Mouse (Mus musculus) embryonic facial prominence, embryonic 13.5 days (tissue): Measurements from ENCODE around the gene Inha. TPM values are rescaled to one million over a fixed set of nuclear protein-coding genes. Genes with fewer than 3 reads are reported as not detected.

ENCODE experiments used
- ATAC-seq: fragments of 200-750 bp; cut with Nextera tagmentation; 2 replicates; pipeline ENCODE4 v1.8.0; 2017; ENCODE audit warnings: low read depth; ENCODE audit not compliant: insufficient number of reproducible peaks, insufficient read depth, low FRiP score, low TSS enrichment
- H3K27ac ChIP-seq: fragments of 300-500 bp; sonication (generic); 2 replicates; pipeline ENCODE4 v1.5.1; 2015; ENCODE audit warnings: moderate library complexity, mild to moderate bottlenecking, inconsistent platforms
- H3K27me3 ChIP-seq: fragments of 300-500 bp; sonication (generic); 2 replicates; pipeline ENCODE4 v1.6.1; 2015; ENCODE audit warnings: mild to moderate bottlenecking, inconsistent platforms
- H3K36me3 ChIP-seq: fragments of 300-500 bp; sonication (generic); 2 replicates; pipeline ENCODE4 v1.6.1; 2015; ENCODE audit warnings: mild to moderate bottlenecking, inconsistent platforms
- H3K4me1 ChIP-seq: fragments of 300-500 bp; sonication (generic); 2 replicates; pipeline ENCODE4 v1.6.1; 2015; ENCODE audit warnings: inconsistent platforms
- H3K4me2 ChIP-seq: fragments of 300-500 bp; sonication (generic); 2 replicates; pipeline ENCODE4 v1.6.1; 2015; ENCODE audit warnings: moderate library complexity, mild to moderate bottlenecking, inconsistent platforms
- H3K4me3 ChIP-seq: fragments of 300-500 bp; sonication (generic); 2 replicates; pipeline ENCODE4 v1.5.1; 2015; ENCODE audit warnings: mild to moderate bottlenecking, inconsistent platforms
- H3K9ac ChIP-seq: fragments of 300-500 bp; sonication (generic); 2 replicates; pipeline ENCODE4 v1.6.1; 2015; ENCODE audit warnings: mild to moderate bottlenecking, inconsistent platforms
- H3K9me3 ChIP-seq: fragments of 300-500 bp; sonication (generic); 2 replicates; pipeline ENCODE4 v1.6.1; 2016; ENCODE audit warnings: inconsistent platforms
- WGBS: fragments of 180-500 bp; shearing (Covaris S2); methylation state at CpG from one replicate; pipeline ENCODE4 v1.1.7; 2015; ENCODE audit warnings: mixed read lengths; 5-methylcytosine and 5-hydroxymethylcytosine counted together
- polyA plus RNA-seq: library from polyadenylated mRNA; unstranded; fragments of >200 nt; fragmentation: Nextera tagmentation; extraction: Ambion mirVana; gene quantifications from 2 replicates; pipeline ENCODE4 v1.2.1, GENCODE M21; 2015

The Inha gene
- polyA plus RNA-seq, 1 experiment from 2014 or later: 13.2 TPM

DNA sequence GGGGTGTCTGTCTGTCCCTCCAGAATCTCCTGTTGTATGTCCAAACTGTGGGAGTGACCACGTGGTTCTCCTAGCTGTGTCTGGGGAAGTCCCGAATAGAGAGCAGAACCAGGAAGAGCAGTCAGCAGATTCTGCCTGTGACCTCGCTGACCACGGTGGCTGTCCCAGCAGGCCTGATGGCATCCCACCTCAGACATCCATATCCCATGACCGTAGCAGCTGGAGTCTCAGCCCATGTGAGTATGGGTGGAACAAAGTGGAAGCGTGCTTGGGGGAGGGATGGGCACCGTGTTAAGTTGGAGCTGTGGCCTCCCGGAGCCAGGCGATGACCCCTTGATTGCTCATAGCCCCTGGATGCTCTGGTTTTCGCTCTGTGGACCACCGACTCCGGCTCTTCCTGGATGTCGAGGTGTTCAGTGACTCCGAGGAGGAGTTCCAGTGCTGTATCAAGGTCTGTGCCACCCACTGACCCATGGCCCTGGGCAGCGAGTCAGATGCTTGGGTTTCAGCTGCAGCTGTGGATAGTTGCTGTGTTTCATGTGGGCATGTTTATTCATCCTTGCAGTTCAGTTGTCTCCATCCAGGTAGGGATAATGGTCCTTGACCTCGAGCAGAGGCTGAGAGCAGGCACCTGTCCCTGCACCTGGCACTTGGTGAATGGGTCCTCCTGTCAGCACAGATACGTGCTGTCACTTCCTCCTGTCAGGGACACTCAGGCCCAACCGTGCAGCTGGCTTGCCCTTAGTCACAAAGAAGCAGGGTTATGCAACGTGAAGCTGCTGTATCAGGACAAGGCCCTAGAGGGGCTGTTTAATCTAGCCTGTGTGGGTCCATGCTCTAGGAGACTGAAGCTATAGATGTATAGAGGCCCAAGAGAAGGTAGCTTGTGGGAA is 25.6 kb downstream of the Inha start:
- WGBS: 89% methylated on average over 19 of the region's 19 CpGs
- Histone ChIP-seq H3K27me3 (no peaks in the 10 kb centered on the region), H3K9ac (no peak overlapping the region), H3K27ac (no peak overlapping the region), H3K36me3 (peaks cover 81% of the 10 kb centered on the region), H3K4me1 (no peaks in the 10 kb centered on the region), H3K9me3 (no peaks in the 10 kb centered on the region), H3K4me3 (no peak overlapping the region), H3K4me2 (no peak overlapping the region)
- ATAC-seq: no peak

GRCm38 (mm10) chr1:75533325-75534252 is 26.7 kb downstream of the Inha start:
- ATAC-seq: no peak
- no peaks in the 10 kb centered on the region for H3K4me1 ChIP-seq
- H3K36me3 ChIP-seq: peaks cover 72% of the 10 kb centered on the region
- H3K9ac ChIP-seq: no peak overlapping the region
- no peaks in the 10 kb centered on the region for H3K9me3 ChIP-seq
- no peaks in the 10 kb centered on the region for H3K27me3 ChIP-seq
- WGBS: 86% methylated on average over 19 of the region's 19 CpGs
- no peak overlapping the region for H3K27ac ChIP-seq
- H3K4me3 ChIP-seq: no peak overlapping the region
- no peak overlapping the region for H3K4me2 ChIP-seq

- H3K27me3 ChIP-seq: no peaks in the 10 kb centered on the region
- H3K9ac ChIP-seq: no peak overlapping the region
- H3K9me3 ChIP-seq: no peaks in the 10 kb centered on the region
- no peak for ATAC-seq
- peaks cover 44% of the 10 kb centered on the region for H3K36me3 ChIP-seq
- no peak overlapping the region for H3K4me3 ChIP-seq
- 86% methylated on average over 2 of the region's 2 CpGs for WGBS
- no peak overlapping the region for H3K27ac ChIP-seq
- H3K4me1 ChIP-seq: no peaks in the 10 kb centered on the region
- no peak overlapping the region for H3K4me2 ChIP-seq
These were observed 30.7 kb downstream of the Inha start for GRCm38 (mm10) chr1:75537587-75537986.

GRCm38 (mm10) chr1:75538597-75539190 is 31.8 kb downstream of the Inha start:
- no peaks in the 10 kb centered on the region for H3K4me1 ChIP-seq
- H3K27me3 ChIP-seq: no peaks in the 10 kb centered on the region
- H3K4me2 ChIP-seq: no peak overlapping the region
- ATAC-seq: no peak
- WGBS: 78% methylated on average over 9 of the region's 9 CpGs
- peaks cover 32% of the 10 kb centered on the region for H3K36me3 ChIP-seq
- no peak overlapping the region for H3K9ac ChIP-seq
- no peak overlapping the region for H3K4me3 ChIP-seq
- H3K27ac ChIP-seq: no peak overlapping the region
- H3K9me3 ChIP-seq: peaks cover 4% of the 10 kb centered on the region; the same call in 1 of the 2 replicates

- H3K9me3 ChIP-seq: peaks cover 4% of the 10 kb centered on the region; the same call in 1 of the 2 replicates
- H3K4me3 ChIP-seq: no peak overlapping the region
- 85% methylated on average over 7 of the region's 7 CpGs for WGBS
- H3K27ac ChIP-seq: no peak overlapping the region
- ATAC-seq: no peak
- H3K36me3 ChIP-seq: peaks cover 7% of the 10 kb centered on the region
- H3K4me1 ChIP-seq: peaks cover 6% of the 10 kb centered on the region; the same call in 1 of the 2 replicates
- no peak overlapping the region for H3K9ac ChIP-seq
- no peak overlapping the region for H3K4me2 ChIP-seq
- no peaks in the 10 kb centered on the region for H3K27me3 ChIP-seq
These were observed 34.6 kb downstream of the Inha start for GRCm38 (mm10) chr1:75541496-75541895.

DNA sequence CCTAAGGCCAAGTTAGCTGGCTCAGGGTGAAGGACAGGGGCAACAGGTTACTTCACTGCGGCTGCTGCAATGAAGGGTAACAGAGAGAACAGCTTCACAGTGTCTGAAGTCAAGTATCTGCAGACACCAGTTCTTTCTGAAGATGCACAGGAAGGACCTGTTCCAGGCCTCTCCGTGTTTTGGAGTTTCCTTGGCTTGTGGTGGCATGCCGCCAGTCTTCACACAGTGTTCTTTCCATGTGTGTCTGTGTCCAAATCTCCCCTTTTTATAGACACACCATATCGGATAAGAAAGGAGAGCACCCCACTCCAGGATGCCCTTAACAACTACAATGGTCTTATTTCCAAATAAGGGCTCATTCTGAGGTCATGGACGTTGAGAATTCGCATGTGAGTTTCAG is 37.5 kb downstream of the Inha start:
- H3K27me3 ChIP-seq: no peaks in the 10 kb centered on the region
- H3K36me3 ChIP-seq: peaks cover 15% of the 10 kb centered on the region
- no peak overlapping the region for H3K4me3 ChIP-seq
- H3K27ac ChIP-seq: no peak overlapping the region
- H3K4me2 ChIP-seq: no peak overlapping the region
- H3K4me1 ChIP-seq: peaks cover 15% of the 10 kb centered on the region
- WGBS: 92% methylated on average over 6 of the region's 6 CpGs
- peaks cover 4% of the 10 kb centered on the region; the same call in 1 of the 2 replicates for H3K9me3 ChIP-seq
- H3K9ac ChIP-seq: no peak overlapping the region
- no peak for ATAC-seq

- H3K27me3 ChIP-seq: no peaks in the 10 kb centered on the region
- peak within 1 kb of the TSS; percentile 77 for H3K4me3 ChIP-seq
- H3K36me3 ChIP-seq: peaks cover 31% of the 10 kb centered on the region
- WGBS: 2% methylated on average over 58 of the region's 64 CpGs
- H3K9me3 ChIP-seq: peaks cover 4% of the 10 kb centered on the region; the same call in 1 of the 2 replicates
- peaks cover 15% of the 10 kb centered on the region for H3K4me1 ChIP-seq
- H3K27ac ChIP-seq: peak within 1 kb of the TSS; percentile 83
- H3K9ac ChIP-seq: peak within 1 kb of the TSS; percentile 91
- peak; percentile 69 for ATAC-seq
- peak within 1 kb of the TSS; percentile 70 for H3K4me2 ChIP-seq
These were observed 39.4 kb downstream of the Inha start, which contains the start of gene Slc4a3 for GRCm38 (mm10) chr1:75545965-75546956. Slc4a3 (plus strand) TSS chr1:75546266.

DNA sequence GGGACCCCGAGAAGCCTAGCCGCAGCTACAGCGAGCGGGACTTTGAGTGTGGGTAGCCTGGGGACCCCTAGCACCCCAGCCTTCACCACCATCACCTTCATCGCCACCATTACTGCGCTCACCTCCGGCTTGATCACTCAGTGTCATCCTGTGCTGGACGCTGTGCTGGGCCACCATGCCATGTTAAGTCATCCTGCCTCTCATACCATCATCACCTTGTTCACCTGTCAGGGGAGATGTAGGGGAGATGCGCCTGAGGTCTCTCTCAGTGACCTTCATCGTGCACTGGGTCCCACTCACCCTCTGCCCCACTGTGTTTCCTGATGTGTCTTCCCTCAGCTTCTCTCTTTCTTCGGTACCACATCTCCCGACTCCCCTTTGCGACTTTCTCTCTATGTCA is 40.5 kb downstream of the Inha start:
- ATAC-seq: no peak
- WGBS: 93% methylated on average over 13 of the region's 13 CpGs
- Histone ChIP-seq H3K27ac (no peak overlapping the region), H3K4me3 (peak overlapping the region; percentile 77), H3K9ac (0 out of 2 replicates have a peak overlapping the region, but pooled peaks have one; percentile 91), H3K4me1 (peaks cover 15% of the 10 kb centered on the region), H3K4me2 (peak overlapping the region; percentile 70), H3K36me3 (peaks cover 42% of the 10 kb centered on the region), H3K9me3 (peaks cover 4% of the 10 kb centered on the region; the same call in 1 of the 2 replicates), H3K27me3 (no peaks in the 10 kb centered on the region)

GRCm38 (mm10) chr1:75548083-75548482 is 41.2 kb downstream of the Inha start:
- no peak overlapping the region for H3K9ac ChIP-seq
- peaks cover 49% of the 10 kb centered on the region for H3K36me3 ChIP-seq
- no peak overlapping the region for H3K4me3 ChIP-seq
- peaks cover under 1% of the 10 kb centered on the region; the same call in 1 of the 2 replicates for H3K9me3 ChIP-seq
- peaks cover 15% of the 10 kb centered on the region for H3K4me1 ChIP-seq
- no peaks in the 10 kb centered on the region for H3K27me3 ChIP-seq
- no peak overlapping the region for H3K27ac ChIP-seq
- WGBS: 98% methylated on average over 3 of the region's 3 CpGs
- no peak for ATAC-seq
- H3K4me2 ChIP-seq: no peak overlapping the region

DNA sequence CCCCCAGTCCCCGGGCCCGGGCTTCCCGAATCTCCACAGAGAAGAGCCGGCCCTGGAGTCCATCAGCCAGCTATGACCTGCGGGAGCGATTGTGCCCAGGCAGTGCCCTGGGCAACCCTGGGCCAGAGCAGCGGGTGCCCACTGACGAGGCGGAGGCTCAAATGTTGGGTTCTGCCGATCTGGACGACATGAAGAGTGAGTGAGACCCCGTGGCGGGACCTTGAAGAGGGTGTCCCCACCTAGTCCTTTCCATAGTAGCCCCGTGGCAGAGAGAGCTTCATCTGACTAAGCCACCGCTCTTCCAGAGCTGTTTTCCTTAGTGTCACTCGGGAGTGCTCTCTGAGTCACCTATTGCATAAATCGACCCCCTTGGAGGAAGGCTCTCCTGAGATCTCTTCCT is 42.0 kb downstream of the Inha start:
- no peak overlapping the region for H3K4me3 ChIP-seq
- H3K9ac ChIP-seq: no peak overlapping the region
- no peak overlapping the region for H3K4me2 ChIP-seq
- H3K9me3 ChIP-seq: no peaks in the 10 kb centered on the region
- WGBS: 90% methylated on average over 17 of the region's 17 CpGs
- H3K27ac ChIP-seq: peak overlapping the region; percentile 4; the same call in 1 of the 2 replicates
- peaks cover 57% of the 10 kb centered on the region for H3K36me3 ChIP-seq
- peaks cover 15% of the 10 kb centered on the region for H3K4me1 ChIP-seq
- ATAC-seq: no peak
- no peaks in the 10 kb centered on the region for H3K27me3 ChIP-seq
